Mouse (Mus musculus) bone marrow macrophage, adult 2 months (primary cell): ENCODE measurements around the gene Snhg11. TPM values are rescaled to one million over a fixed set of nuclear protein-coding genes. Genes with fewer than 3 reads are reported as not detected.

Experiments
- H3K27ac ChIP-seq: 2 replicates; pipeline ENCODE4 v1.5.1; 2012; ENCODE audit warnings: low read depth, low read length; ENCODE audit not compliant: insufficient read depth
- H3K4me1 ChIP-seq: 2 replicates; pipeline ENCODE4 v1.6.1; 2012; ENCODE audit warnings: low read length; ENCODE audit not compliant: control insufficient read depth, insufficient read depth
- H3K4me3 ChIP-seq: 2 replicates; pipeline ENCODE4 v1.5.1; 2012; ENCODE audit warnings: mild to moderate bottlenecking, low read length, moderate library complexity; ENCODE audit not compliant: insufficient read depth
- CTCF ChIP-seq: IDR thresholded peaks from 2 replicates; pipeline ENCODE4 v1.5.1; 2012; ENCODE audit warnings: low read depth, mild to moderate bottlenecking, low read length, moderate library complexity
- POLR2A ChIP-seq: IDR thresholded peaks from 2 replicates; pipeline ENCODE4 v1.6.1; 2012; ENCODE audit warnings: mild to moderate bottlenecking, low read depth, low read length, borderline replicate concordance
- polyA plus RNA-seq: library from polyadenylated mRNA; stranded (reverse); fragments of >200 nt; gene quantifications from 2 replicates; pipeline ENCODE4 v1.2.4, GENCODE M21; 2012; ENCODE audit not compliant: missing spikeins, insufficient read depth, insufficient read length

Gene Snhg11
- 1.2 and 1.9 TPM in 2 replicates for polyA plus RNA-seq

DNA sequence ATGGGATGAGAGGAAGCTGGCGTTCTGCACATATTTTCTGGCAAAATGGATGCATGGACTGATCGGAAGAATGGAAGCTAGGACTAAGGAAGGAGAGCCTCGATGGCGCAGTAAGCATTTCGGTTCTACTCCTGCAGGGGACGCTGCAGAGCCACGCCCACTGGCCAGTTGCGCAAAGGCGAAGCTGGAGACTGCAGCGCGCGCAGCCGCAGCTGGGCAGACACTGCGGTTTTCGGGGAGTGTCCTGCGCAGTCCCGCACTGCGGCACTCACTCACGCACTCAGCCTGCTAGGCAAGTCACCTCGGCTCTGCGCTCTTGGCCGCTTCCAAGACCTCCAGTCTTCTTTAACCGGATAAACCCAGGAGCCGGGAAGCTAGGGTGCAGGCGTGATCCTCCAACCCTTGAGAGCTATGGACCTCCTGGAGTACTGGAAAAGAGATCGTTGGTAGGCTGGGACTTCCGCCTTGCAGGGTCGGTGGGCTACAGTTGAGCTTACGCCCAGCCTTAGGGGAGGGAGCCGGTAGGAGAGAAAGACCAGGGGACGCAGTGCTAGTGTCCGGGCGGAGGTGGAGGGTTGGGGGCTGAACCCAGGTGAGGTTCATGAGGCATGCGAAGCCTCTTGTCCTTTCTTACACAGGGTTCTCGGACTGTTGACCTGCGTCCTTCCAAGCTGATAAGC lies at the start of gene Snhg11:
TSS of gene Snhg11 (plus strand) at position 196 of the 680 bp plus-strand sequence.
- peak within 1 kb of the TSS; percentile 51 for H3K4me3 ChIP-seq
- no peak within 1 kb of the TSS for H3K27ac ChIP-seq
- no peak for TF ChIP-seq POLR2A
- TF ChIP-seq CTCF, result no peak
- no peaks in the 10 kb centered on the region for H3K4me1 ChIP-seq

DNA sequence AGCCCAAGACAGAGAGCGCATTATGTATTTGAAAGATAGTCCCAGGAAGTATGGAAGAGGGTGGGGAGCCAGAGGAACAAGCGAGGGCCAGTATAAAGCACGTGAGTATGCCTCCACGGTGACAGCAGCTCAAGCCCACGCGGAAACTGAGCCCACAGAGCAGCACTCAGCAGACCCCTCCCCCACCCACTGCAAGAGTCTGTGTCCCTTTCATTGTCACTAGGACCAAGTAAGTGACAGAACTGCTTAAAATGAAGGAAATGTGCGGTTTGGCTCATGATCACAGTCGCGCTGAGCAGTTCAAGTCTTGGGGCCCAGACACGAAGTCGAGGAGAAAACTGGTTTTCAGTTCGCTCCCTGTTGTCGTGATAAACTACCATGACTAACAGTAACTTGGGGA lies 41.1 kb upstream of the Snhg11 start:
- no peak overlapping the region for H3K4me3 ChIP-seq
- H3K27ac ChIP-seq, result no peak overlapping the region
- no peaks in the 10 kb centered on the region for H3K4me1 ChIP-seq
- TF ChIP-seq POLR2A (no peak), CTCF (no peak)

DNA sequence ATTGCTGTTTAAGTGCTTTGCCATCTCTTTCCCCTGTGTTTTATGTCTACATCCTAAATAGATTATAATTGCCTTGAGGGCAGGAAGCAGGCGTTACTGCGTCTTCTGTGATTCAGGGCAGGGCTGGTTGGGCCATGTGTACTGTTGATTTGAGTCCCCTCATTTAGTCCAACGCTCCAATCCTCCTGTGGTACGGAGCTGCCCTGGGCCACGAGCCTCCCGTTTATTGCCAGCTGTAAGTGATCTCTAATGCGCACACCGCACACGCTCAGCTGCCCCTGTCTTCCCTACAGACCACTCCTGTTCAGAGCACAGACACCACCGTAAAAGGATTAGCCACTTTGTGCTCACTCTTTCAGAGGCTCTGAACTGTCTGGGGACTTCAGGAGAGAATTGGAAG lies 37.7 kb upstream of the Snhg11 start:
- no peak overlapping the region for H3K4me3 ChIP-seq
- no peak overlapping the region for H3K27ac ChIP-seq
- TF ChIP-seq POLR2A (no peak), CTCF (no peak)
- no peaks in the 10 kb centered on the region for H3K4me1 ChIP-seq

DNA sequence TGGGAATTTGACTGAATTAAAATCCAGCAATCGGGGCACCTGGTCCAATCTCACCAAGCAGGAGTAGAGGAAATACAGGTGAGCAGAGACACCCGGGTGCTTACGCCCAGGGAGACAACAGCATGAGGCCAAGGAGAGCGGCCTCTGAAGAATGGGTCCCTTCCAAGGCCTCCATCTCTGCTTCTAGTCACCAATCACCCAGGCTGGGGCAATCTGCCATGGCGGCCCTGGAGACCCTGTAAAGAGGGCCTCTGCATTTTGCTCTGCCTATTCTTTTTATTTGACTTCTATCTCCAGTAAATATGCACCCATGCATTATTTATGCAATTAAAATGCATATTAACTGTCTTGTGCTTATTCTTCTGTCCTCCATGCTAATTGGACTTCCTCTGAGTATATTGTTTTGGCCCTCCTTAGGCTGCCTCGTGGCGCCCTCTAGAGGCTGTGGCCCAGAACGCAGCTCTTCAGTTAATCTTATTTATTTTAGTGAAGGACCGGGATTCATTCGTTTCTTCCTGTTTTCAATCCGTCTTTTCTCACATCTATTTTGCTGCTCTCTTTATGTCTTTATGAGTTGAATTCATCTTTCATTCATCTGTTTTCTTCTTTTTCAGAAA lies 35.4 kb upstream of the Snhg11 start:
- TF ChIP-seq POLR2A (no peak), CTCF (peak; percentile 93)
- H3K27ac ChIP-seq, result no peak overlapping the region
- no peak overlapping the region for H3K4me3 ChIP-seq
- no peaks in the 10 kb centered on the region for H3K4me1 ChIP-seq

DNA sequence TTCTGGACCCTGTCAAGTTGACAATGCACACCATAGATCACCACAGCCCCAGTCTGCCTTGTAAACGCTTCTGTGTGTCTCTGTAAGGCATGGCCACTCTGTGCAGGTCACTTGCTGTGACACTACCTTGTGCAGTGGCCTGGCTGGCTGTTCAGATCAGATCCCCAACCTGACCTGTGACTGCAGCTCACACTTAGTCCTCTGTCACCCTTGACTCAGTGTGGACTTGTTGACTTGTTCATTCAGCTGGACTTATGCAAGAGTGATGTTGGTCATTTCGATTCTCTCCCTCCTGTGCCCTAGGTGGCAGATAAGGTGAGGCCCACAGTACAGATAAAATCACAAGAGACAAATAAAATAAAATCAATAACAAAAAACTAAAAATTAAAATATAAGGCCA lies 34.1 kb upstream of the Snhg11 start:
- H3K4me3 ChIP-seq, result no peak overlapping the region
- H3K4me1 ChIP-seq, result no peaks in the 10 kb centered on the region
- TF ChIP-seq CTCF (no peak), POLR2A (no peak)
- no peak overlapping the region for H3K27ac ChIP-seq

DNA sequence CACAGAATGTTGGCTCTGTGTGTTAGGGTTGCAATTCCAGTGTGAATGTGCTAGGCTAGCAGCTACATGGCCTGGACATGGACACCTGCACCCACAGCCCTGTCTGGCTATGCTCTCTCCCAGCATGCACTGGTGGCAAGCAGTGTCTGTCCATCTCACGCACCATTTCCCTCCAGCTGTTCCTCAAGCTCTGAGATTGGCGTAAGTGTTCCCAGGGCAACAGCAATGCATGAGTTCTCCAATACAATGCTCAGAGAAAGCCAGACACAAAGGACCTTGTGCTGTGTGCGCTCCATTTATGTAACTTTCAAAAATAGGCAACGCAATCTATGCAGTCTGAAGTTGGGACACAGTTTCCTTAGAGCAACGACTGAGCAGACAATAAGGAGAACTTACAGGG lies 31.9 kb upstream of the Snhg11 start:
- no peak overlapping the region for H3K4me3 ChIP-seq
- no peak overlapping the region for H3K27ac ChIP-seq
- TF ChIP-seq POLR2A, result no peak
- no peak for TF ChIP-seq CTCF

DNA sequence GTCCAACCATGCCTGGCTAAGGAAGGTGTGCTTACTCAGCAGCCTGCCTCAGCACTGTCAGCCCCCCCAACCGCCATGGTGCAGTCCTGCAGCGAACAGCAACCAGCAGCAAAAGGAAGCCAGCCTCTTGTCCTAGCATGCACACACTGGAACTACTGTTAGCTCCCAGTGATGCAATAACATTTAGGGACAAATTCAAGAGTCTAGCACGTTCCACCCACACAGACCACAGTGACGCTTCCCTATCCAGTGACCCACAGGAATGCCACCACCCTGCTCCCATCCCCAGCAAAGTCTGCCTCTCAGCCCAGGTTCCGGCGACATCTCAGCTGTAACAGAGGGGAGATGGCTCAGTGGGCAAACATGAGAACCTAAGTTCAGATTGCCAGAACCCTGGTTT lies 29.0 kb upstream of the Snhg11 start:
- TF ChIP-seq CTCF (no peak), POLR2A (no peak)
- Histone ChIP-seq H3K27ac (no peak overlapping the region), H3K4me3 (no peak overlapping the region), H3K4me1 (no peaks in the 10 kb centered on the region)

More for the DNA sequence above, 31.9 kb upstream of the Snhg11 start:
- no peaks in the 10 kb centered on the region for H3K4me1 ChIP-seq

DNA sequence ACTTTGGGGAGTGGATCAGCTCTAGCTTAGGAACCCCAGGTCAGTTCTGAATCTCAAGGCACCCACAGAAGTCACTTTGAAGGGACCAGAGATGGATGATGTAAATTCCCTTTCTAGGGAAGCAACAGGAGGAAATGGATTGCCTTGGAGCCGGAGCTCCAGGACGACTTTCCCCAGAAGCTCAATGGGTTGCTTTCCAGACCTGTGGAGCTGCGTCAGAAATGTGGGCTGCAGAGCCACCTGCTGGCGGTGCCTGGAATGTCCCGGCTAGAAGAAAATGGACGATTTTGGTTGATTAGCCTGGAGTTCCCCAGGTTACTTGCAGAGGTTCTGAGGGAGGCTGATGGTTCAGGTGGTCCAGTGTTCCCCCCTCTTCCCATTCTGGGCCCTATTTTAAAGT lies 27.6 kb upstream of the Snhg11 start:
- Histone ChIP-seq H3K4me1 (no peaks in the 10 kb centered on the region), H3K4me3 (no peak overlapping the region), H3K27ac (no peak overlapping the region)
- TF ChIP-seq CTCF (peak; percentile 65), POLR2A (no peak)

DNA sequence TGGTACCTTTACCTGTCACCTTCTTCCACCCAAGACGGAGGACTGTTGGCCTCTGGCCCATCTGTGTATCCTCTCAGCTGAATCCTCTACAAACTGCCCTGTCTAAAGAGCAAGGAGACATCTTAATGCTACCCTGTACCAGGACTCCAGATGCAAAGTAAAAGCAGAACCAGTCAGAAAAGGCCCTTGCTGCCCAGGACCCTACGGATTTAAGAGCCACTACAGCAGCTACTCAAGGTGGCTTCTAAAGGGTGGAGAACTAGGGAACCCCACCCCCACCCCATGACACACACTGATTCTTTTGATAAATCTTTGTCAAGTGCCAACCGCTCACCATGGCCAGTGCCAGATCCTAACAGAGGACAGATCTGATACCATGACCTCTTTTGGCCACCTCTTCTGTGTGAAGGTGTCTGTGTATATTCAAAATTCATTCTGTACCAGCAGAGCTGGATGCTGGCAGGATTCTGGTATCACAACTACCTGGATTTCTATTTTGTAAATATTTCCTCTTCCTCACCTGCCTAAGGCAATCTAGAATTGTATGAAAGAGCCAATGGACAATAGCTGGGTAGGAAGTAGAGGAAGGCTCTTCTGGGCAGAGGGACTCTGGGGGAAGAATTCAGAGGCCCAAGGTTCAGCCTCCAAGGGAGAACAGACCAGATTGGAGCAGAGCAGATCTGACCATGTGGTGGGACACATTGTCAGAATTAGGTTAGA lies 22.5 kb upstream of the Snhg11 start:
- H3K27ac ChIP-seq, result no peak overlapping the region
- H3K4me3 ChIP-seq, result no peak overlapping the region
- TF ChIP-seq POLR2A (no peak), CTCF (no peak)
- H3K4me1 ChIP-seq, result no peaks in the 10 kb centered on the region
